Mouse (Mus musculus): ENCODE measurements at regions not wholly inside any gene's neighbourhood (a gene's known extent, or its start where the extent isn't known, plus 50 kb on each side); places are given as distances from the start of the nearest gene placed in this dataset.

- TF ChIP-seq CTCF (IDR thresholded peaks at IDR 0.05; ENCODE audit: extremely low read depth, insufficient read depth, low read length) (no peak), POLR2A (IDR thresholded peaks at IDR 0.05; ENCODE audit: extremely low read depth, insufficient read depth, low read length) (no peak)
These were observed 53.7 kb upstream of the Armc3 start for GRCm38 (mm10) chr2:19145412-19145811.

All from cortical plate, adult 2 months (tissue).